Mouse (Mus musculus): ENCODE data around the gene Itga9.

DNA sequence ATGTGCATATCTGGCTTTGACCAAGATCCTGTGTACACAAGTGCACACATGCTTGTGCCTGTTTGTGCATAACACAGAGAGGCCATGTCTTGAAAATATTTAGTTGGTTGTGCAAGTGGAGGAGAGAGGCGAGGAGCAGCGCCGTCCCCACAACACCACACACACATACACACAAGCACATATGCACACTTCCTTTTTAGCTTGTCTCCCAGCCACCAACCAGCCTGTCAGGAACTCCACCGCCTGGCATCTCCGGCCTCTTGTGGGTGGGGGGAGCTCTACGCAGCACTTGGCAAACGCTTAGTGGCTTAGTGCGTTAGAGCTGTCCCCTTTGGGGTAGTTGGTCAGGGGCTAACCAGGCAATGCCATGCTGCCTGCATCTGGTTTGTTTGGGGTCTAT is 321.0 kb downstream of the Itga9 start:
- TF ChIP-seq POLR2A (IDR thresholded peaks at IDR 0.05; ENCODE audit: extremely low read depth, insufficient read depth, low read length) (no peak), CTCF (IDR thresholded peaks at IDR 0.05; ENCODE audit: low read depth, low read length) (no peak)

Measured in liver, adult 2 months (tissue).